Mouse (Mus musculus) layer of hippocampus, adult 2 months (tissue): ENCODE measurements at regions not wholly inside any gene's neighbourhood (a gene's known extent, or its start where the extent isn't known, plus 50 kb on each side); places are given as distances from the start of the nearest gene placed in this dataset.

Experiments used
- DNase-seq, 2 experiments: peaks; one replicate each; pipeline ENCODE4 v3.0.0; 2022; ENCODE audit warnings: low spot score in 2 of 2
- H3K27ac ChIP-seq: fragments of 200-600 bp; 2 replicates; pipeline ENCODE4 v1.8.1; 2022
- H3K4me3 ChIP-seq: fragments of 200-600 bp; 2 replicates; pipeline ENCODE4 v1.8.1; 2022; ENCODE audit warnings: mild to moderate bottlenecking
- CTCF ChIP-seq: fragments of 200-600 bp; conservative IDR thresholded peaks from 2 replicates; pipeline ENCODE4 v1.8.1; 2022; ENCODE audit warnings: antibody characterized with exemption, mild to moderate bottlenecking, moderate library complexity

- Histone ChIP-seq H3K27ac (no peak overlapping the region), H3K4me3 (no peak overlapping the region)
- no peak for TF ChIP-seq CTCF
- DNase-seq: peak in 1 of 2 experiments; percentile 2
These were observed 805.2 kb downstream of the Olfm4 start for GRCm38 (mm10) chr14:80789131-80789530.

GRCm38 (mm10) chr14:80799370-80799959, 815.6 kb downstream of the Olfm4 start:
- Histone ChIP-seq H3K4me3 (no peak overlapping the region), H3K27ac (no peak overlapping the region)
- no peak for TF ChIP-seq CTCF
- no peak for DNase-seq

- Histone ChIP-seq H3K4me3 (no peak overlapping the region), H3K27ac (no peak overlapping the region)
- no peak for TF ChIP-seq CTCF
- DNase-seq: no peak
These were observed 846.6 kb downstream of the Olfm4 start for GRCm38 (mm10) chr14:80830476-80830875.

GRCm38 (mm10) chr14:80844550-80844949, 860.7 kb downstream of the Olfm4 start:
- H3K4me3 ChIP-seq: no peak overlapping the region
- no peak overlapping the region for H3K27ac ChIP-seq
- DNase-seq: no peak
- no peak for TF ChIP-seq CTCF

GRCm38 (mm10) chr14:80845576-80846269, 861.8 kb downstream of the Olfm4 start:
- H3K27ac ChIP-seq: peak overlapping the region; percentile 28
- DNase-seq: peak; percentile 88

GRCm38 (mm10) chr14:80846420-80847083, 862.7 kb downstream of the Olfm4 start:
- TF ChIP-seq CTCF: no peak
- H3K27ac ChIP-seq: peak overlapping the region; percentile 28; the same call in 1 of the 2 replicates
- no peak overlapping the region for H3K4me3 ChIP-seq
- no peak for DNase-seq

More at GRCm38 (mm10) chr14:80845576-80846269, 861.8 kb downstream of the Olfm4 start:
- H3K4me3 ChIP-seq: peak overlapping the region; percentile 41
- TF ChIP-seq CTCF: peak; percentile 96
